Comparison of ENCODE assay signal across 10 mouse cellular contexts in the genomic region with DNA sequence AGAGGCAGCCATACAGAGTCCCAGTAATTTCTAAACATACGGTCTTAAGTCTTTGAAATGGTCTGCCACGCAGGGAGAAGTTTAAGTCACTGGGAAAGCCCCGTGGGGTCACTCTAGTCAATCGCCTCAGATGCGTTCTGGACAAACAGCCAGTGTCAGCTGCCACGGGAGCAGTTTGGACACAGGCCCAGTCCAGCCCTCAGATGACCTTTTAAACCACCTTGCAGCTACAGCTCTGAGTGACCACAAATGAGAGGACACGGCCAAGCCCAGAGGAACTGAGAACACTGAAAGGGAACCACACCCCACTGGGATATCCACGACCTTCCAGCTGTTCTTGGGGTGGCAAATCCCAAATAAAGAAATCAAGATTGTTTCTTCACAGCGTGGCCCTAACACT.
DNase-seq lines count a peak whose midpoint lies in the region; ATAC-seq lines count a peak whose summit lies in the region.
"Had no signal": no experiment of that assay in that cellular context is flagged by ENCODE, and none has a peak within 500 bp of the region (broad histone marks: within the 10 kb centered on the region; RNA-seq: fewer than 3 reads in every experiment).

No protein-coding gene starts in this region.

- no peak overlapping the region for H3K4me2 ChIP-seq in heart, embryonic 13.5 days
- no peak overlapping the region for H3K4me2 ChIP-seq in liver, embryonic 16.5 days (ENCODE audit: low read depth, low read length)
- no peak overlapping the region for H3K4me2 ChIP-seq in hindbrain, embryonic 11.5 days (replicated peaks; ENCODE audit: low read depth, low read length)
- H3K4me2 ChIP-seq in forebrain, embryonic 12.5 days, result no peak overlapping the region
- H3K4me2 ChIP-seq: embryonic facial prominence, embryonic 15.5 days; midbrain, embryonic 12.5 days had no signal

- peak; percentile 12 for DNase-seq in MN1 (ENCODE audit: low spot score)
- peak; percentile 78 to 84 for DNase-seq in adrenal gland, postnatal 36 days
- no peak for DNase-seq in limb, embryonic 10.5 days (ENCODE audit: low spot score)
- DNase-seq in hindbrain, embryonic 11.5 days (ENCODE audit: low spot score), result no peak

- no peak overlapping the region for H3K9ac ChIP-seq in heart, embryonic 13.5 days
- H3K9ac ChIP-seq in liver, embryonic 16.5 days (ENCODE audit: low read depth, low read length), result no peak overlapping the region
- H3K9ac ChIP-seq in hindbrain, embryonic 11.5 days (ENCODE audit: low read depth, low read length), result no peak overlapping the region
- no peak overlapping the region for H3K9ac ChIP-seq in forebrain, embryonic 12.5 days
- H3K9ac ChIP-seq: embryonic facial prominence, embryonic 15.5 days; midbrain, embryonic 12.5 days had no signal

- no peak overlapping the region for H3K4me3 ChIP-seq in heart, embryonic 13.5 days
- H3K4me3 ChIP-seq in liver, embryonic 16.5 days (ENCODE audit: low read depth, low read length), result no peak overlapping the region
- no peak overlapping the region for H3K4me3 ChIP-seq in limb, embryonic 10.5 days
- no peak overlapping the region for H3K4me3 ChIP-seq in hindbrain, embryonic 11.5 days (ENCODE audit: low read depth, low read length)
- no peak overlapping the region for H3K4me3 ChIP-seq in forebrain, embryonic 12.5 days (replicated peaks)
- H3K4me3 ChIP-seq: embryonic facial prominence, embryonic 15.5 days; midbrain, embryonic 12.5 days had no signal

- peaks cover 26% of the 10 kb centered on the region for H3K4me1 ChIP-seq in heart, embryonic 13.5 days
- peaks cover 25% of the 10 kb centered on the region for H3K4me1 ChIP-seq in liver, embryonic 16.5 days (ENCODE audit: control insufficient read depth, low read depth, low read length)
- peaks cover 12% of the 10 kb centered on the region; the same call in 1 of the 2 replicates for H3K4me1 ChIP-seq in limb, embryonic 10.5 days
- H3K4me1 ChIP-seq in hindbrain, embryonic 11.5 days (replicated peaks; ENCODE audit: control insufficient read depth, insufficient read depth, low read length), result no peaks in the 10 kb centered on the region
- H3K4me1 ChIP-seq in forebrain, embryonic 12.5 days, result no peaks in the 10 kb centered on the region
- H3K4me1 ChIP-seq: embryonic facial prominence, embryonic 15.5 days had no signal

- ATAC-seq in heart, embryonic 13.5 days (ENCODE audit: extremely low read depth, insufficient number of reproducible peaks, low FRiP score, low TSS enrichment), result no peak
- ATAC-seq in liver, embryonic 16.5 days (ENCODE audit: low read depth), result 0 out of 2 replicates have a peak, but pooled peaks have one; percentile 14
- no peak for ATAC-seq in hindbrain, embryonic 11.5 days (ENCODE audit: low FRiP score)
- ATAC-seq in inflammation-experienced regulatory T-cells, adult 6 months, result no peak
- no peak for ATAC-seq in forebrain, embryonic 12.5 days (ENCODE audit: low FRiP score)

- H3K36me3 ChIP-seq in heart, embryonic 13.5 days, result no peaks in the 10 kb centered on the region
- H3K36me3 ChIP-seq in liver, embryonic 16.5 days (ENCODE audit: control insufficient read depth, insufficient read depth), result no peaks in the 10 kb centered on the region
- no peaks in the 10 kb centered on the region for H3K36me3 ChIP-seq in limb, embryonic 10.5 days
- no peaks in the 10 kb centered on the region for H3K36me3 ChIP-seq in hindbrain, embryonic 11.5 days (ENCODE audit: control insufficient read depth, insufficient read depth, low read length)
- no peaks in the 10 kb centered on the region for H3K36me3 ChIP-seq in forebrain, embryonic 12.5 days (replicated peaks)
- H3K36me3 ChIP-seq: embryonic facial prominence, embryonic 15.5 days; midbrain, embryonic 12.5 days had no signal

- peak overlapping the region; percentile 56 for H3K27ac ChIP-seq in heart, embryonic 13.5 days (replicated peaks)
- no peak overlapping the region for H3K27ac ChIP-seq in liver, embryonic 16.5 days (ENCODE audit: low read length)
- H3K27ac ChIP-seq in limb, embryonic 10.5 days, result no peak overlapping the region
- no peak overlapping the region for H3K27ac ChIP-seq in hindbrain, embryonic 11.5 days (ENCODE audit: low read depth, low read length)
- no peak overlapping the region for H3K27ac ChIP-seq in forebrain, embryonic 12.5 days
- H3K27ac ChIP-seq: embryonic facial prominence, embryonic 15.5 days; midbrain, embryonic 12.5 days had no signal

- WGBS in heart, embryonic 13.5 days, result 35% methylated on average over 9 of the region's 9 CpGs
- 65% methylated on average over 9 of the region's 9 CpGs for WGBS in liver, embryonic 16.5 days (ENCODE audit: insufficient replicate concordance)
- 88% methylated on average over 9 of the region's 9 CpGs for WGBS in limb, embryonic 10.5 days
- 66% methylated on average over 9 of the region's 9 CpGs for WGBS in hindbrain, embryonic 11.5 days
- 80% methylated on average over 9 of the region's 9 CpGs for WGBS in forebrain, embryonic 12.5 days

- no peaks in the 10 kb centered on the region for H3K9me3 ChIP-seq in heart, embryonic 13.5 days
- H3K9me3 ChIP-seq in liver, embryonic 16.5 days (replicated peaks; ENCODE audit: control insufficient read depth, low read length), result no peaks in the 10 kb centered on the region
- no peaks in the 10 kb centered on the region for H3K9me3 ChIP-seq in limb, embryonic 10.5 days (replicated peaks)
- no peaks in the 10 kb centered on the region for H3K9me3 ChIP-seq in hindbrain, embryonic 11.5 days (ENCODE audit: control insufficient read depth, low read length)
- no peaks in the 10 kb centered on the region for H3K9me3 ChIP-seq in forebrain, embryonic 12.5 days
- H3K9me3 ChIP-seq: embryonic facial prominence, embryonic 15.5 days; midbrain, embryonic 12.5 days had no signal

- H3K27me3 ChIP-seq in heart, embryonic 13.5 days (replicated peaks), result no peaks in the 10 kb centered on the region
- no peaks in the 10 kb centered on the region for H3K27me3 ChIP-seq in liver, embryonic 16.5 days (ENCODE audit: control insufficient read depth, insufficient read depth, low read depth, low read length)
- no peaks in the 10 kb centered on the region for H3K27me3 ChIP-seq in limb, embryonic 10.5 days (ENCODE audit: low read depth, poor library complexity, severe bottlenecking)
- no peaks in the 10 kb centered on the region for H3K27me3 ChIP-seq in hindbrain, embryonic 11.5 days (ENCODE audit: control insufficient read depth, insufficient read depth, low read length)
- no peaks in the 10 kb centered on the region for H3K27me3 ChIP-seq in forebrain, embryonic 12.5 days
- H3K27me3 ChIP-seq: embryonic facial prominence, embryonic 15.5 days; midbrain, embryonic 12.5 days had no signal

Comparison
In these comparisons a context has a peak if more than half of its experiments do, and no peak if none do; other contexts are left out.
1. DNase-seq: peak in MN1 (single experiment) and adrenal gland, postnatal 36 days (2 of 2); none in limb, embryonic 10.5 days (single experiment) and hindbrain, embryonic 11.5 days (single experiment).